Mouse (Mus musculus): ENCODE data around the gene Ffar4.

Ffar4 gene

GRCm38 (mm10) chr19:38096858-38097758, at the start of gene Ffar4:
Ffar4 (plus strand) TSS chr19:38097071.
- CTCF ChIA-PET, result no interaction called here

GRCm38 (mm10) chr19:38049686-38050085, 47.2 kb upstream of the Ffar4 start:
- CTCF ChIA-PET, result interaction anchor here (1.2 kb wide), 1 partner anchor 22 kb away, joined by 3 read pairs; no protein-coding TSS in a partner anchor

GRCm38 (mm10) chr19:38053227-38054041, 43.4 kb upstream of the Ffar4 start:
- CTCF ChIA-PET, result no interaction called here

GRCm38 (mm10) chr19:38054149-38054719, 42.6 kb upstream of the Ffar4 start:
- CTCF ChIA-PET, result interaction anchor here (0.6 kb wide), 2 partner anchors 14 to 1144 kb away, joined by 3 to 4 read pairs; no protein-coding TSS in a partner anchor

GRCm38 (mm10) chr19:38054720-38055192, 42.1 kb upstream of the Ffar4 start, which contains the start of gene Cep55:
Cep55 (plus strand) TSS chr19:38055011.
- CTCF ChIA-PET, result interaction anchor here (0.6 kb wide), 2 partner anchors 14 to 1145 kb away, joined by 3 to 4 read pairs; no protein-coding TSS in a partner anchor

- CTCF ChIA-PET, result no interaction called here
Measured at GRCm38 (mm10) chr19:38055798-38056197, 41.1 kb upstream of the Ffar4 start.

- CTCF ChIA-PET, result no interaction called here
Measured at GRCm38 (mm10) chr19:38056276-38056675, 40.6 kb upstream of the Ffar4 start.

- CTCF ChIA-PET, result no interaction called here
Measured at GRCm38 (mm10) chr19:38056931-38057330, 39.9 kb upstream of the Ffar4 start.

GRCm38 (mm10) chr19:38063201-38063600, 33.7 kb upstream of the Ffar4 start:
- CTCF ChIA-PET, result no interaction called here

GRCm38 (mm10) chr19:38064051-38064450, 32.8 kb upstream of the Ffar4 start:
- CTCF ChIA-PET, result no interaction called here

- CTCF ChIA-PET, result interaction anchor here (0.7 kb wide), 1 partner anchor 126 kb away, joined by 3 read pairs; no protein-coding TSS in a partner anchor
Measured at GRCm38 (mm10) chr19:38073226-38073625, 23.6 kb upstream of the Ffar4 start.

- CTCF ChIA-PET, result no interaction called here
Measured at GRCm38 (mm10) chr19:38075051-38075450, 21.8 kb upstream of the Ffar4 start.

GRCm38 (mm10) chr19:38076251-38076650, 20.6 kb upstream of the Ffar4 start:
- CTCF ChIA-PET, result no interaction called here

GRCm38 (mm10) chr19:38077851-38078540, 18.9 kb upstream of the Ffar4 start:
- CTCF ChIA-PET, result no interaction called here

- CTCF ChIA-PET, result no interaction called here
Measured at GRCm38 (mm10) chr19:38081361-38081760, 15.5 kb upstream of the Ffar4 start.

GRCm38 (mm10) chr19:38082931-38083525, 13.8 kb upstream of the Ffar4 start:
- CTCF ChIA-PET, result no interaction called here

- CTCF ChIA-PET, result no interaction called here
Measured at GRCm38 (mm10) chr19:38085841-38086240, 11.0 kb upstream of the Ffar4 start.

GRCm38 (mm10) chr19:38086948-38087551, 9.8 kb upstream of the Ffar4 start:
- CTCF ChIA-PET, result no interaction called here

- CTCF ChIA-PET, result no interaction called here
Measured at GRCm38 (mm10) chr19:38089358-38089757, 7.5 kb upstream of the Ffar4 start.

- CTCF ChIA-PET, result interaction anchor here (0.7 kb wide), 1 partner anchor 84 kb away, joined by 4 read pairs; no protein-coding TSS in a partner anchor
Measured at GRCm38 (mm10) chr19:38091512-38091985, 5.3 kb upstream of the Ffar4 start.
